Comparison of ENCODE assay signal across 8 mouse cellular contexts in the genomic region with DNA sequence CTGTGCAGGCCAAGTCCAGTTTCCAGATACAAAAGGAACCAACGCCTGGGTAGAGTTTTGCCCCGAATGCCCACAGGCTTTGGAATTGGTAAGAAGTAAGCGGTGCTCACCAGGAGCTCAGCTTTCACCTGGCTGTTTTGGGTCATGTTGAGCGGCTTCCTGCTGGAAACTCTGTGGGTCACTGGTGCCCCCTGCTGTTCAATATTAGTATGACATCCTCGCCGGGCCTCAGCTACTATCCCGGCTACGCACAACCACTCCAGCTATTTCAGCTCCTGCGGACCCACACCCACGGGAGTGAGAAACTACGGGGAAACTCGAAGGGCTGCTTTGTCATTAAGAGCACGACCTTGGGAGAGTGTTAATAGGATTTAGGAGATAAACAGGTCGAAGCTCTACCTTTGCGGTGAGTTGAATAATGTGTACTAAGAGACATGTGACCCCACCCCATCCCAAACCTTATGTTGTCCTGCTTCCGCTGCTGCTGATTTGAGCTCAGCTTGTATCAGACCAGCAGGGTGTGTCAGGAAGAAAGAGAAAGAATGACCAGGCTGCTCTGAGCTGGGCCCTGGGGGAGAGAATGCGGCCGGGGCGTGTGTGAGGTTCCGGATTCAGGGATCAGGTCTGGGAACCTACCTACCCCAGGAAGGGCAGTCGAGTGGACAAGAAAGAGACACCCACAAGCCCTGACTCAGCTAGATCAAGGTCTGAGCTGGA. TPM values are rescaled to one million over a fixed set of nuclear protein-coding genes. Genes with fewer than 3 reads are reported as not detected.
A peak's percentile ranks its signal among the peaks of the same experiment; 100 is the strongest.
DNase-seq lines count a peak whose midpoint lies in the region; ATAC-seq and TF ChIP-seq lines count a peak whose summit lies in the region.

No protein-coding gene starts in this region.

- H3K36me3 ChIP-seq in ES-Bruce4 (ENCODE audit: control insufficient read depth, insufficient read depth, low read length, poor library complexity, severe bottlenecking), result no peaks in the 10 kb centered on the region
- H3K36me3 ChIP-seq in heart, embryonic 12.5 days, result no peaks in the 10 kb centered on the region

- TF ChIP-seq EP300 in ES-Bruce4 (IDR thresholded peaks at IDR 0.05; ENCODE audit: insufficient read depth, low read depth, low read length), result no peak; the same call in 1 of the 2 replicates

- no peaks in the 10 kb centered on the region for H3K4me1 ChIP-seq in ES-Bruce4 (ENCODE audit: control insufficient read depth, insufficient read depth, low read length)
- no peaks in the 10 kb centered on the region for H3K4me1 ChIP-seq in bone marrow, adult 2 months (ENCODE audit: control insufficient read depth, insufficient read depth, low read length)
- H3K4me1 ChIP-seq in embryonic fibroblast, embryonic 13.5 days (ENCODE audit: control insufficient read depth, insufficient read depth, low read length), result no peaks in the 10 kb centered on the region
- peaks cover 8% of the 10 kb centered on the region for H3K4me1 ChIP-seq in heart, embryonic 12.5 days (replicated peaks)

- ATAC-seq in heart, embryonic 12.5 days (ENCODE audit: insufficient number of reproducible peaks, low FRiP score), result no peak

- no peaks in the 10 kb centered on the region for H3K27me3 ChIP-seq in ES-Bruce4 (ENCODE audit: control insufficient read depth, insufficient read depth, low read length, poor library complexity, severe bottlenecking)
- H3K27me3 ChIP-seq in heart, embryonic 12.5 days (replicated peaks), result peaks cover 12% of the 10 kb centered on the region

- H3K9ac ChIP-seq in ES-Bruce4 (ENCODE audit: low read depth, poor library complexity, severe bottlenecking), result peak overlapping the region; percentile 22; the same call in 1 of the 2 replicates
- H3K9ac ChIP-seq in heart, embryonic 12.5 days, result no peak overlapping the region

- H3K4me3 ChIP-seq in ES-Bruce4 (ENCODE audit: low read depth, low read length), result no peak overlapping the region
- no peak overlapping the region for H3K4me3 ChIP-seq in bone marrow, adult 2 months (replicated peaks; ENCODE audit: control insufficient read depth, low read depth, low read length)
- no peak overlapping the region for H3K4me3 ChIP-seq in embryonic fibroblast, embryonic 13.5 days (ENCODE audit: insufficient read depth, low read length)
- no peak overlapping the region for H3K4me3 ChIP-seq in heart, embryonic 12.5 days

- WGBS in bone marrow, adult 2 months, result 25% methylated on average over 21 of the region's 21 CpGs
- 17% methylated on average over 21 of the region's 21 CpGs for WGBS in heart, embryonic 12.5 days

- TF ChIP-seq POLR2A in ES-Bruce4 (IDR thresholded peaks at IDR 0.05; ENCODE audit: insufficient read depth, low read length), result no peak
- TF ChIP-seq POLR2A in bone marrow, adult 2 months (IDR thresholded peaks at IDR 0.05; ENCODE audit: borderline replicate concordance, control insufficient read depth, low read depth, low read length), result no peak
- no peak for TF ChIP-seq POLR2A in embryonic fibroblast, embryonic 13.5 days (IDR thresholded peaks at IDR 0.05; ENCODE audit: low read depth, low read length)

- peak overlapping the region; percentile 62 for H3K27ac ChIP-seq in ES-Bruce4 (ENCODE audit: insufficient read depth, low read length)
- H3K27ac ChIP-seq in bone marrow, adult 2 months (ENCODE audit: control insufficient read depth, insufficient read depth, low read depth, low read length, poor library complexity), result no peak overlapping the region
- no peak overlapping the region for H3K27ac ChIP-seq in embryonic fibroblast, embryonic 13.5 days (ENCODE audit: insufficient read depth, low read length)
- no peak overlapping the region for H3K27ac ChIP-seq in heart, embryonic 12.5 days (ENCODE audit: poor library complexity, severe bottlenecking)

- DNase-seq in kidney, postnatal 4 days, result peak; percentile 90 to 91
- DNase-seq in lung, adult 18-20 months, result peak; percentile 69 to 78
- peak; percentile 74 for DNase-seq in ovary, postnatal 36 days (ENCODE audit: low spot score)
- DNase-seq in thymus, postnatal 14 days, result peak; percentile 71

- TF ChIP-seq CTCF in ES-Bruce4 (IDR thresholded peaks at IDR 0.05; ENCODE audit: low read depth, low read length), result peak; percentile 80
- peak; percentile 71 for TF ChIP-seq CTCF in bone marrow, adult 2 months (IDR thresholded peaks at IDR 0.05; ENCODE audit: control insufficient read depth, insufficient read depth, low read length)
- peak; percentile 61 for TF ChIP-seq CTCF in embryonic fibroblast, embryonic 13.5 days (IDR thresholded peaks at IDR 0.05; ENCODE audit: borderline replicate concordance, insufficient read depth, low read length)

- H3K4me2 ChIP-seq in heart, embryonic 12.5 days, result peak overlapping the region; percentile 30; the same call in 1 of the 2 replicates

- no peaks in the 10 kb centered on the region for H3K9me3 ChIP-seq in ES-Bruce4 (replicated peaks; ENCODE audit: control insufficient read depth, insufficient read depth, low read length, poor library complexity, severe bottlenecking)
- H3K9me3 ChIP-seq in heart, embryonic 12.5 days (replicated peaks), result no peaks in the 10 kb centered on the region

RNA-seq across cellular contexts. Expression of gene Meox1, which starts 16.2 kb away (rescaled TPM):
- 0.70 TPM in 1 of 2 replicates, not detected in the other for polyA plus RNA-seq in ES-Bruce4 (2011; ENCODE audit: insufficient read depth, insufficient read length, low read depth, missing spikeins)
- not detected in 2 replicates for polyA plus RNA-seq in bone marrow, adult 2 months (2011; ENCODE audit: insufficient read depth, insufficient read length, low replicate concordance, missing spikeins)
- polyA plus RNA-seq in embryonic fibroblast, embryonic 13.5 days (2011; ENCODE audit: insufficient read length, low read depth, missing spikeins), result 6.9 and 16.1 TPM in 2 replicates
- polyA plus RNA-seq in heart, embryonic 12.5 days (2016; fragmentation: Nextera tagmentation; extraction: Ambion mirVana), result 22.7 and 24.1 TPM in 2 replicates

RNA-seq across cellular contexts. Expression of gene Sost, which starts 56.4 kb away (rescaled TPM):
- not detected in 2 replicates for polyA plus RNA-seq in ES-Bruce4 (2011; ENCODE audit: insufficient read depth, insufficient read length, low read depth, missing spikeins)
- not detected in 2 replicates for polyA plus RNA-seq in bone marrow, adult 2 months (2011; ENCODE audit: insufficient read depth, insufficient read length, low replicate concordance, missing spikeins)
- polyA plus RNA-seq in embryonic fibroblast, embryonic 13.5 days (2011; ENCODE audit: insufficient read length, low read depth, missing spikeins), result not detected in 2 replicates
- 0.77 and 1.6 TPM in 2 replicates for polyA plus RNA-seq in heart, embryonic 12.5 days (2016; fragmentation: Nextera tagmentation; extraction: Ambion mirVana)
